Comparison of ENCODE assay signal across 22 mouse cellular contexts in the genomic region with DNA sequence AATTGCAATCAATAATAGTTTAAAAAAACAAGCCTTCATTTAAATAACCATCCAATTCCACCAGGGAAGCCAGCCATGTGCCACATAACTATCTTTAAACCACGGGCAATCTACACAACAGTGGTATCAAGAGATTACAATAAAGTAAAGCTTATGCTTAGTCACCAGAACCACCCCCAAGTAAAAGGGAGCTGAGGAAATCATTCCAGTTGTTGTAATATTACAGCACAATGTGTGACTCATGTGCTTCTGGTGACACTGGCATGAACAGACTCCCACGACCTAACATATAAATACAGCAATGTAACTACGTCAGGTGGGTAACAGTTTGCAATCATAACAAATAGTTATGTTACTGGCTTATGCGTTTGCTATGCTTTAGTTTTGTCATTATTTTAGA. TPM values are rescaled to one million over a fixed set of nuclear protein-coding genes. Genes with fewer than 3 reads are reported as not detected.
DNase-seq lines count a peak whose midpoint lies in the region; ATAC-seq and TF ChIP-seq lines count a peak whose summit lies in the region.
"Had no signal": no experiment of that assay in that cellular context is flagged by ENCODE, and none has a peak within 500 bp of the region (broad histone marks: within the 10 kb centered on the region; RNA-seq: fewer than 3 reads in every experiment).

No protein-coding gene starts in this region.

- 81% methylated on average over 4 of the region's 4 CpGs for WGBS in heart, embryonic 11.5 days (ENCODE audit: insufficient replicate concordance)

- TF ChIP-seq EP300 in MEL (IDR thresholded peaks at IDR 0.05; ENCODE audit: low read depth in 1 of 2, low read length in 2 of 2) = no peak

- no peak overlapping the region for H3K9ac ChIP-seq in MEL (ENCODE audit: control insufficient read depth, low read depth, low read length, poor library complexity, severe bottlenecking)
- no peak overlapping the region for H3K9ac ChIP-seq in heart, embryonic 11.5 days (ENCODE audit: low read depth, low read length)
- H3K9ac ChIP-seq: forebrain, embryonic 13.5 days; hindbrain, embryonic 12.5 days; hindbrain, embryonic 15.5 days had no signal

- H3K27ac ChIP-seq in MEL (ENCODE audit: control insufficient read depth, low read depth, low read length) = no peak overlapping the region
- no peak overlapping the region for H3K27ac ChIP-seq in heart, embryonic 11.5 days (ENCODE audit: low read depth, low read length)
- H3K27ac ChIP-seq: forebrain, embryonic 10.5 days; forebrain, embryonic 13.5 days; heart, adult 2 months; heart, embryonic 10.5 days; hindbrain, embryonic 12.5 days; hindbrain, embryonic 15.5 days had no signal

- DNase-seq in 416B (ENCODE audit: low read depth) (peak; percentile 87), MEL (ENCODE audit: low read depth, low spot score) (peak; percentile 28)
- DNase-seq in gonadal fat pad, adult 2 months (ENCODE audit: low read depth) = peak; percentile 44
- DNase-seq in left cerebral cortex, postnatal 4 days = no peak
- no peak for DNase-seq in gastrocnemius, postnatal 36 days
- DNase-seq in testis, postnatal 14 days (ENCODE audit: low spot score) = no peak
- DNase-seq: adrenal gland, adult 2 months; adrenal gland, postnatal 14 days; cerebellum, adult 11-12 months; cerebellum, adult 8-10 months; cerebellum, postnatal 10 days; gastrocnemius, postnatal 10 days; heart, adult 2 months had no signal

- no peaks in the 10 kb centered on the region for H3K9me3 ChIP-seq in MEL (replicated peaks; ENCODE audit: insufficient read depth, low read length)
- H3K9me3 ChIP-seq in heart, embryonic 11.5 days (replicated peaks; ENCODE audit: control insufficient read depth, low read length) = no peaks in the 10 kb centered on the region
- H3K9me3 ChIP-seq: forebrain, embryonic 10.5 days; forebrain, embryonic 13.5 days; heart, embryonic 10.5 days; hindbrain, embryonic 12.5 days; hindbrain, embryonic 15.5 days had no signal

- no peaks in the 10 kb centered on the region for H3K79me2 ChIP-seq in MEL (ENCODE audit: control insufficient read depth, insufficient read depth, low read length, poor library complexity)

- no peak for ATAC-seq in heart, embryonic 11.5 days (replicated peaks; ENCODE audit: insufficient number of reproducible peaks, low FRiP score, low TSS enrichment)
- ATAC-seq: CD4-positive, CD25-positive, alpha-beta regulatory T cell, adult 4 months; forebrain, embryonic 13.5 days; forebrain, embryonic 16.5 days; intestine, postnatal 0 days had no signal

- peaks cover 0 to 2% of the 10 kb centered on the region in 2 experiments; a peak in 1 of 4 replicates for H3K4me1 ChIP-seq in MEL (ENCODE audit: control insufficient read depth in 1 of 2, insufficient read depth in 2 of 2, low read length in 2 of 2)
- H3K4me1 ChIP-seq in heart, embryonic 11.5 days (ENCODE audit: control insufficient read depth, insufficient read depth, low read length) = no peaks in the 10 kb centered on the region
- H3K4me1 ChIP-seq: forebrain, embryonic 10.5 days; forebrain, embryonic 13.5 days; heart, embryonic 10.5 days; hindbrain, embryonic 12.5 days; hindbrain, embryonic 15.5 days had no signal

- no peak overlapping the region for H3K4me2 ChIP-seq in heart, embryonic 11.5 days
- H3K4me2 ChIP-seq: forebrain, embryonic 13.5 days; hindbrain, embryonic 12.5 days; hindbrain, embryonic 15.5 days had no signal

- TF ChIP-seq RAD21 in MEL (IDR thresholded peaks at IDR 0.05; ENCODE audit: low read depth, low read length) = no peak

- peaks cover 6 to 14% of the 10 kb centered on the region in 2 experiments; a peak in 3 of 4 replicates for H3K36me3 ChIP-seq in MEL (ENCODE audit: control insufficient read depth in 1 of 2, insufficient read depth in 2 of 2, low read length in 2 of 2)
- no peaks in the 10 kb centered on the region for H3K36me3 ChIP-seq in heart, embryonic 11.5 days (ENCODE audit: control insufficient read depth, insufficient read depth, low read length)

- H3K4me3 ChIP-seq in MEL (ENCODE audit: control insufficient read depth in 1 of 2, insufficient read depth in 1 of 2, low read depth in 2 of 2, low read length in 2 of 2) = no peak overlapping the region
- no peak overlapping the region for H3K4me3 ChIP-seq in heart, embryonic 11.5 days (ENCODE audit: low read depth, low read length)
- H3K4me3 ChIP-seq: forebrain, embryonic 10.5 days; forebrain, embryonic 13.5 days; heart, adult 2 months; heart, embryonic 10.5 days; hindbrain, embryonic 12.5 days; hindbrain, embryonic 15.5 days had no signal

- intact Hi-C loops in left cerebral cortex, postnatal 4 days (cut with DNase I) = no loop called here
- intact Hi-C loops in gastrocnemius, postnatal 36 days (cut with DNase I) = no loop called here

- no peak for TF ChIP-seq CTCF in MEL (IDR thresholded peaks at IDR 0.05 in 2 of 3, conservative IDR thresholded peaks at IDR 0.05 in 1 of 3; ENCODE audit: control insufficient read depth in 1 of 3, insufficient read depth in 1 of 3, low read depth in 2 of 3, low read length in 3 of 3, poor library complexity in 1 of 3, severe bottlenecking in 1 of 3)

- no peaks in the 10 kb centered on the region for H3K27me3 ChIP-seq in MEL (ENCODE audit: control insufficient read depth in 1 of 2, insufficient read depth in 2 of 2, low read length in 2 of 2)
- H3K27me3 ChIP-seq in heart, embryonic 11.5 days (ENCODE audit: control insufficient read depth, insufficient read depth, low read length) = no peaks in the 10 kb centered on the region
- H3K27me3 ChIP-seq: forebrain, embryonic 13.5 days; hindbrain, embryonic 12.5 days; hindbrain, embryonic 15.5 days had no signal

- TF ChIP-seq POLR2A in MEL (IDR thresholded peaks at IDR 0.05; ENCODE audit: control insufficient read depth in 1 of 2, insufficient read depth in 1 of 2, low read depth in 1 of 2, low read length in 2 of 2, poor library complexity in 1 of 2) = no peak

TF ChIP-seq in MEL, 35 proteins besides CTCF, POLR2A, EP300 and RAD21:
- no peak for TF ChIP-seq MAZ (IDR thresholded peaks at IDR 0.05; ENCODE audit: low read depth, low read length)
- 0 out of 2 replicates have a peak, but pooled peaks have one; percentile 7 for TF ChIP-seq GATA1 (IDR thresholded peaks at IDR 0.05; ENCODE audit: low read depth, low read length)

RNA-seq across cellular contexts. Expression of a gene that starts 14.6 kb away (rescaled TPM):
- total RNA-seq in MEL (2012; rRNA removed) = 18.8 and 20.8 TPM in 2 replicates
- 10 to 100 TPM in 1 of 2 experiments, not detected in 1; 43.1 TPM for polyA plus RNA-seq in MEL (2012; ENCODE audit: insufficient read depth in 1 of 2, insufficient read length in 2 of 2, low read depth in 1 of 2, low replicate concordance in 2 of 2, missing spikeins in 1 of 2)
- polyA plus RNA-seq in gonadal fat pad, adult 2 months (2012; rRNA removed) = 6.1 and 6.4 TPM in 2 replicates
- 10 to 100 TPM; 17.7 to 19.2 TPM for total RNA-seq in left cerebral cortex, postnatal 4 days (2021)
- polyA plus RNA-seq in heart, embryonic 11.5 days (2014; fragmentation: Nextera tagmentation; extraction: Ambion mirVana) = 22.8 and 25.3 TPM in 2 replicates
- 1 to 10 TPM; 3.1 to 3.8 TPM for total RNA-seq in gastrocnemius, postnatal 36 days (2021)

Comparison
In these comparisons a context has a peak if more than half of its experiments do, and no peak if none do; other contexts are left out.
1. DNase-seq: peak in 416B (single experiment), MEL (single experiment) and gonadal fat pad, adult 2 months (single experiment); none in left cerebral cortex, postnatal 4 days (single experiment), gastrocnemius, postnatal 36 days (0 of 2) and testis, postnatal 14 days (single experiment).